Mouse (Mus musculus): ENCODE measurements at regions not wholly inside any gene's neighbourhood (a gene's known extent, or its start where the extent isn't known, plus 50 kb on each side); places are given as distances from the start of the nearest gene placed in this dataset.

DNA sequence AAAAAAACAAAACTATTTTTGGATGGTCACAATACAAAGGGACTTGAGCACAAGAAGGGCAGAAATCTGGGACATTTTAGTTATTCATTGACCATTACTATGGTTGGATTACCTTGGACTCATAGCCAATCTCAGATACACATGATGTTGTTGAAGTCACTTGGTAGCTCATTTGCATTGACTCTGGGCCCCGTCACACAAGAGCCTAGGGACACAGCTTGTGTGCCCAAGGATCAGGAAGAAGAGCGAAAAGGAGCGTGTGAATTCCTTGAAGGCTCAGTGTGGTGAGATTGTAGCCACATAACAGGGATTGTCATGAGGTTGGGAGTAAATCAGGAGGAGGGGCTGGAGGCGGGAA lies 170.0 kb upstream of the Runx1 start:
- no peak for TF ChIP-seq EP300 (IDR thresholded peaks at IDR 0.05; ENCODE audit: insufficient read depth, low read depth, low read length)
- TF ChIP-seq POLR2A (IDR thresholded peaks at IDR 0.05; ENCODE audit: insufficient read depth, low read length) = no peak
- TF ChIP-seq CTCF (IDR thresholded peaks at IDR 0.05; ENCODE audit: low read depth, low read length) = no peak
- H3K27ac ChIP-seq (ENCODE audit: insufficient read depth, low read length) = no peak overlapping the region
- no peaks in the 10 kb centered on the region for H3K36me3 ChIP-seq (ENCODE audit: control insufficient read depth, insufficient read depth, low read length, poor library complexity, severe bottlenecking)
- H3K27me3 ChIP-seq (ENCODE audit: control insufficient read depth, insufficient read depth, low read length, poor library complexity, severe bottlenecking) = no peaks in the 10 kb centered on the region
- no peaks in the 10 kb centered on the region for H3K9me3 ChIP-seq (replicated peaks; ENCODE audit: control insufficient read depth, insufficient read depth, low read length, poor library complexity, severe bottlenecking)
- no peak overlapping the region for H3K4me3 ChIP-seq (ENCODE audit: low read depth, low read length)
- H3K4me1 ChIP-seq (ENCODE audit: control insufficient read depth, insufficient read depth, low read length) = no peaks in the 10 kb centered on the region
- no peak overlapping the region for H3K9ac ChIP-seq (ENCODE audit: low read depth, poor library complexity, severe bottlenecking)

GRCm38 (mm10) chr16:92995132-92995992 lies 169.4 kb upstream of the Runx1 start:
- TF ChIP-seq POLR2A (IDR thresholded peaks at IDR 0.05; ENCODE audit: insufficient read depth, low read length) (no peak), CTCF (IDR thresholded peaks at IDR 0.05; ENCODE audit: low read depth, low read length) (no peak), EP300 (IDR thresholded peaks at IDR 0.05; ENCODE audit: insufficient read depth, low read depth, low read length) (no peak)
- no peak overlapping the region for H3K27ac ChIP-seq (ENCODE audit: insufficient read depth, low read length)
- H3K27me3 ChIP-seq (ENCODE audit: control insufficient read depth, insufficient read depth, low read length, poor library complexity, severe bottlenecking) = no peaks in the 10 kb centered on the region
- no peaks in the 10 kb centered on the region for H3K36me3 ChIP-seq (ENCODE audit: control insufficient read depth, insufficient read depth, low read length, poor library complexity, severe bottlenecking)
- no peak overlapping the region for H3K4me3 ChIP-seq (ENCODE audit: low read depth, low read length)
- H3K9ac ChIP-seq (ENCODE audit: low read depth, poor library complexity, severe bottlenecking) = no peak overlapping the region
- H3K4me1 ChIP-seq (ENCODE audit: control insufficient read depth, insufficient read depth, low read length) = no peaks in the 10 kb centered on the region
- no peaks in the 10 kb centered on the region for H3K9me3 ChIP-seq (replicated peaks; ENCODE audit: control insufficient read depth, insufficient read depth, low read length, poor library complexity, severe bottlenecking)

- no peaks in the 10 kb centered on the region for H3K4me1 ChIP-seq (ENCODE audit: control insufficient read depth, insufficient read depth, low read length)
- TF ChIP-seq POLR2A (IDR thresholded peaks at IDR 0.05; ENCODE audit: insufficient read depth, low read length) (no peak), CTCF (IDR thresholded peaks at IDR 0.05; ENCODE audit: low read depth, low read length) (no peak), EP300 (IDR thresholded peaks at IDR 0.05; ENCODE audit: insufficient read depth, low read depth, low read length) (no peak)
These were observed 166.9 kb upstream of the Runx1 start for GRCm38 (mm10) chr16:92992876-92993275.

GRCm38 (mm10) chr16:92991405-92991804 lies 165.5 kb upstream of the Runx1 start:
- Histone ChIP-seq H3K27ac (ENCODE audit: insufficient read depth, low read length) (no peak overlapping the region), H3K9ac (ENCODE audit: low read depth, poor library complexity, severe bottlenecking) (no peak overlapping the region), H3K36me3 (ENCODE audit: control insufficient read depth, insufficient read depth, low read length, poor library complexity, severe bottlenecking) (no peaks in the 10 kb centered on the region), H3K4me1 (ENCODE audit: control insufficient read depth, insufficient read depth, low read length) (no peaks in the 10 kb centered on the region), H3K4me3 (ENCODE audit: low read depth, low read length) (no peak overlapping the region), H3K27me3 (ENCODE audit: control insufficient read depth, insufficient read depth, low read length, poor library complexity, severe bottlenecking) (no peaks in the 10 kb centered on the region), H3K9me3 (replicated peaks; ENCODE audit: control insufficient read depth, insufficient read depth, low read length, poor library complexity, severe bottlenecking) (no peaks in the 10 kb centered on the region)
- TF ChIP-seq CTCF (IDR thresholded peaks at IDR 0.05; ENCODE audit: low read depth, low read length) (no peak), EP300 (IDR thresholded peaks at IDR 0.05; ENCODE audit: insufficient read depth, low read depth, low read length) (no peak), POLR2A (IDR thresholded peaks at IDR 0.05; ENCODE audit: insufficient read depth, low read length) (no peak)

More at GRCm38 (mm10) chr16:92992876-92993275, 166.9 kb upstream of the Runx1 start:
- Histone ChIP-seq H3K9me3 (replicated peaks; ENCODE audit: control insufficient read depth, insufficient read depth, low read length, poor library complexity, severe bottlenecking) (no peaks in the 10 kb centered on the region), H3K4me3 (ENCODE audit: low read depth, low read length) (no peak overlapping the region), H3K36me3 (ENCODE audit: control insufficient read depth, insufficient read depth, low read length, poor library complexity, severe bottlenecking) (no peaks in the 10 kb centered on the region), H3K27ac (ENCODE audit: insufficient read depth, low read length) (no peak overlapping the region), H3K9ac (ENCODE audit: low read depth, poor library complexity, severe bottlenecking) (no peak overlapping the region), H3K27me3 (ENCODE audit: control insufficient read depth, insufficient read depth, low read length, poor library complexity, severe bottlenecking) (no peaks in the 10 kb centered on the region)

DNA sequence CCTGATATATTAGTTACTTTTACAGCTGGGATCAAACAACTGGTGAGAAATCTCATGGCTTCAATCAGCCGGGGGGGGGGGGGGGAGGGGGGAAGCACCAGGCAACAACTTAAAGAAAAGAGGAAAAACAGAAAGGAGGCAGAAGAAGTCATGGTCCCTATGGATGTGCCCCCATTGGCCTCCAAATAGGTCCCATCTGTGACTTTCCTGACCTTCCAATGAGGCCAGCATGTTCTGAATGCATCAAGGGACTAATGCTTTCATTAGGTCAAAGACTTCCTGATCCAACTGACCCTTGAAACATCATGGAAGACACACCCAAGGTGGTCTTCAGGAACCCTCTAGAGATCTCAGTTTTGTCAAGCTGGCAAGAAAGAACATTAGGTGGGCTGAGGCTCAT lies 162.5 kb upstream of the Runx1 start:
- TF ChIP-seq EP300 (IDR thresholded peaks at IDR 0.05; ENCODE audit: insufficient read depth, low read depth, low read length) (no peak), CTCF (IDR thresholded peaks at IDR 0.05; ENCODE audit: low read depth, low read length) (no peak), POLR2A (IDR thresholded peaks at IDR 0.05; ENCODE audit: insufficient read depth, low read length) (no peak)
- no peaks in the 10 kb centered on the region for H3K4me1 ChIP-seq (ENCODE audit: control insufficient read depth, insufficient read depth, low read length)
- no peak overlapping the region for H3K9ac ChIP-seq (ENCODE audit: low read depth, poor library complexity, severe bottlenecking)
- H3K9me3 ChIP-seq (replicated peaks; ENCODE audit: control insufficient read depth, insufficient read depth, low read length, poor library complexity, severe bottlenecking) = no peaks in the 10 kb centered on the region
- no peaks in the 10 kb centered on the region for H3K36me3 ChIP-seq (ENCODE audit: control insufficient read depth, insufficient read depth, low read length, poor library complexity, severe bottlenecking)
- no peak overlapping the region for H3K27ac ChIP-seq (ENCODE audit: insufficient read depth, low read length)
- no peak overlapping the region for H3K4me3 ChIP-seq (ENCODE audit: low read depth, low read length)
- no peaks in the 10 kb centered on the region for H3K27me3 ChIP-seq (ENCODE audit: control insufficient read depth, insufficient read depth, low read length, poor library complexity, severe bottlenecking)

DNA sequence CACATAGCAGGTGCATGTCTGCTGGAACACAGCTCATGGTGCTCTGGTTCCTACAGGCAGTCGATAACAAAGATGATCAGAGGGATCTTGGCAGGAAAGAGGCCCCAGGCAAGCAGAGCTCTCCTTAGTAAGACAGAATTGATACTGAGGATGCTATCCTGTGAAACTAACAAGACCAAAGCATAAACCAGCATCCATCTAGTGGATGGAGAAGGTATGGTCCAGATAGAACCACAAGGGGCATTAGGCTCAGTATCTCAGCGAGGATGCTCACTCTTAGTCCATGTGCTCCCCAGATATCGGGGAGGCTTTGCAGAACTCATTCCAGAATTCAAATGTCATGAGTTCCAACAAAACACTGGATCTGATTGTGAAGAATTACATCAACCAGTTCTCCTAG lies 162.1 kb upstream of the Runx1 start:
- TF ChIP-seq CTCF (IDR thresholded peaks at IDR 0.05; ENCODE audit: low read depth, low read length) (no peak), POLR2A (IDR thresholded peaks at IDR 0.05; ENCODE audit: insufficient read depth, low read length) (no peak)
- Histone ChIP-seq H3K27me3 (ENCODE audit: control insufficient read depth, insufficient read depth, low read length, poor library complexity, severe bottlenecking) (no peaks in the 10 kb centered on the region), H3K4me3 (ENCODE audit: low read depth, low read length) (no peak overlapping the region), H3K36me3 (ENCODE audit: control insufficient read depth, insufficient read depth, low read length, poor library complexity, severe bottlenecking) (no peaks in the 10 kb centered on the region), H3K9ac (ENCODE audit: low read depth, poor library complexity, severe bottlenecking) (no peak overlapping the region), H3K9me3 (replicated peaks; ENCODE audit: control insufficient read depth, insufficient read depth, low read length, poor library complexity, severe bottlenecking) (no peaks in the 10 kb centered on the region), H3K4me1 (ENCODE audit: control insufficient read depth, insufficient read depth, low read length) (no peaks in the 10 kb centered on the region), H3K27ac (ENCODE audit: insufficient read depth, low read length) (no peak overlapping the region)
